Mouse (Mus musculus): ENCODE data around the gene Lin28b.

GRCm38 (mm10) chr10:45335434-45336422 is 150.5 kb downstream of the Lin28b start, which contains the start of gene Bves:
- TF ChIP-seq EP300 (optimal IDR thresholded peaks at IDR 0.05) (no peak), CTCF (IDR thresholded peaks at IDR 0.05; ENCODE audit: low read depth) (peak; percentile 20; the same call in 1 of the 2 replicates)

Measured in stomach, postnatal 0 days (tissue).